Mouse (Mus musculus) spleen, adult 18-20 months (tissue): ENCODE results near the gene Mas1.

Experiments
- DNase-seq, 2 experiments: peaks; one replicate each; pipeline ENCODE4 v3.0.0; 2022; ENCODE audit warnings: mixed read lengths in 2 of 2

Gene Mas1

DNA sequence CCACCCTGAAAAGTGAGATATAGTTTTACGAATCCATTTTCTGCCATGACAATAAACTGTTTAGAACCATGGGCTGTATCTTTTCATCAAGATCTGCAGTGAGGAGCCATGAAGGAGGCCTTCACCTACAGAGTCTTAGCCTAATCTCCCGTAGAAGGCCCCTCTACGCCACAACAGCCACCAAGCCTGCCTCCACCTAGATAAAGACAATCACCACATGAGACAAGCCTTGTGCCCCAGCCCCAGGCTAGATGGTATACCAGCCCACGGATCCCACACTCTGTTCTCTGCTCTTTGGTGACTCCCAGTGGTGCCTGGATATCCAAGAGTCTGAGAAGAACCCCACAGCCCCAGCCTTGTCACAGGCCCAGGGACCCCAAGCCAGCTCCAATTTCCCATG, 52.1 kb downstream of the Mas1 start:
- no peak for DNase-seq

DNA sequence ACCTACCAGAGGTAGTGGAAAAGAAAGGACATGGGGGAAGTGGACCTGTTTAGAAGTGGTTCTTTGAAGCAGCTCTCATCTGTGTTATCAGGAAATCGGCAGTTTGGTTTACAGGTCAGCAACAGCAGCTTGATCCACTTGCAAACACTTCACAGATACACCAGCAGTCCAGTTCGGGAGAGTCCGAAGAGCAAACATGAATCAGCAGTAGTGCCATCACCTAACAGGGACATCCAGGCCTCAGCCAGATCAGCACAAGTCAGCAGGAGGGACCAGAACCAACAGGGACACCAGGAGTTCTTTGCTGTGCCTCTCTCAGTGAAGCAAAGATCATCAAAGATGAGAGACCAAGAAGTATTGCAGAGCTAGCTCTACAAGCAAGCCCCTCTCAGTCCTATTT, 53.4 kb downstream of the Mas1 start:
- DNase-seq: no peak

DNA sequence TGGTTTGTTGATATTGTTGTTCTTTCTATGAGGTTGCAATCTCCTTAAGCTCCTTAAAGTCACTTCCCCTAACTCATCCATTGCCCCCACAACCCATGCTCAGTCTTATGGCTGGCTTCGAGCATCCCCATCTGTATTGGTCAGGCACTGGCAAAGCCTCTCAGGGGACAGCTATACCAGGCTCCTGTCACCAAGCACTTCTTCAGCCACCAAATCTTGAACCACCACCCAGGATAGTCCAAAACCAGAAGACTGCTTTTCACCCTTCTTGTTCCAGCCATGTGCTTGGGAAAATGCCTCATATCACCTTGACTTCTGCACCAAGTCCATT, 57.0 kb downstream of the Mas1 start:
- no peak for DNase-seq

DNA sequence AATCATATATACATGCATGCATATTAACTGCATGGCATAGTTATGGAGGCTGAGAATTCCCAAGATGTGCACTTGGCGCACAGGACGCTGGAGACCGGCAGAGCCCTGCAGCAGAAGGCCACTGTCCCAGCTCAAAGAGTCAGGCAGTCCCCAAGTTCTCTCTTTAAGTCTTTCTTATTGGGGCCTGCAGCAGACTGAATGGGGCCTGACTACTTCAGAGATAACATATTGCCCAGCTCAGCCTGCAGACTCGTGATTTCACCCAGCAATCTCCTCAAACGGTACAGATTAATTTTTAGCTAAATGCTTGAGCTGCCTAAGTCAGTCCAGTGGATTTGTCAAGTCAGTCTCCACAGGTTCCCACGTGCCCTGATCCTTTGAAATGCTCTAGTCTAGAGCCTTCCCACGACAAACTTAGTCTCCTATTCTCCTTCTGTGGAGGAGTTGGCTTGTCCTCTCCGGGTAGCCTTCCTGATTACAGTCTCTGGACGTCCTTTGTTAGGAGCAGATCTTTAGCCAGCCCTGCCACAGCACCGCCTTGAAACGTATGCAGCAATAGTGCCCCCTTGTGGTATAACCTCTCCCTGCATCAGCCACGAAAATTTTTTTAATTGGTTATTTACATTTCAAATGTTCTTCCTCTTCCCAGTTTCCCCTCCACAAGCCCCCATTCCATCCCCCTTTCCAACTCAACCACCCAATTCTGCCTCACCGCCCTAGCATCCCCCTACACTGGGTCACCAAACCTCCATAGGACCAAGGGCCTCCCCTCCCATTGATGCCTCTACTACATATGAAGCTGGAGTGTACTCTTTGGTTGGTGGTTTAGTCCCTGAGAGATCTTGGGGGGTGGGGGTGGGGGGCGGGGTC, 57.6 kb downstream of the Mas1 start:
- DNase-seq: peak; percentile 18 to 54

DNA sequence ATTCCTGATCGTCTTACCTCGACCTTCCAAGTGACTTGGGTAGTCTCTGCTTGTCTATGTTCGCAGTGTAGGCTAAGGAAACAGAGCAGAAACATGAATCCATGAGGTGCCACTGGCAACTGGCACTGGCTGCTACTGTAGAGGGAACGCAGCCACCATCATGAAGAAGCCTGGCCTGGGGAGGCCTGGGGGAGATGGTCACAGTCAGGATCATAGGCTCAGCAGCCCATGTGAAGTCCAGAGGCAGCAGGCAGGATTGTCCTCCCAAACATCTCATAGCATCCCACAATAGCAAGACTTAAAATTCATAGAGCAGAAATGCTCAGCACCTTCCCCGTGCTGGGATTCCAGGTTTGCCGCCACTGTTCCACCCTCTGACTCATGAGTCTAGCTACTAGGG, 59.1 kb downstream of the Mas1 start:
- no peak for DNase-seq

DNA sequence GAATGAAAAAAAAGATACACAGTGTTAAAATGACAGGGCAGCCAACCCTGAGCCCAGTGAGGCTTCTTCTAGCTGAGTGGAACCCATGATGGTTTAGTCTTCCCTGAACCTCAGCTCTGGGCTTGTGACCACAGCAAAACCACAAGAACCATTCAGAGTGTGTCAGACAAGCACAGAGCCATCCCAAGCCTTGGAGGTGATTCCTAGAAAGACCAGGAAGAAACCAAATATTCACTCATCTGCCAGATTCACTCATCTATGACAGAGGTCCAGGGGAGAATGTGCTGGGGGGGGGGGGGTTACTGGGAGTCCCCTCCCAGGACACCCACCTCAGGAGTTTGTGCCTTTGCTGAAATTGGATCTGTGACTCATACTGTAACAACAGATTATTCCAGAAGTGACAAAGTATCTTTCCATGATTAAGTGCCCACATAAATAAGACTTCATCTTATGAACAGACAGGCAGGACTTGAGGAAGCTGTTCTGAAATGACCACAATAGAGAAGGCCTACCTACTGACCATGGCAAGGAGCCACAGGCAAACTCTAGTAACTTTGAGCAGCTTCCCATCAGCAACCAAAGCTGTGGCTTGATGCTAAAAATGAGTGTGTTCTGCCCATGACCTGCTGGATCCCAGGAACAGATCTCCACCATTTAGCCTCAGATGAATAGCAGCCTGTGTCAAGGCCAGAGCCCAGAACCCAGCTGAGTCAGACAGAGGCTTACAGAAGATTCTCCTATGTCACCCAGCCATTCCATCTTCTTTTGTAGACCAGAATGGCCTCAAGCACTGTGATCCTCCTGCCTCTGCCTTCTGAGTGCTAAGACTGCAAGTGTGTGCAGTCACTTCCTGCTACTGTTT, 63.1 kb downstream of the Mas1 start:
- DNase-seq: no peak

DNA sequence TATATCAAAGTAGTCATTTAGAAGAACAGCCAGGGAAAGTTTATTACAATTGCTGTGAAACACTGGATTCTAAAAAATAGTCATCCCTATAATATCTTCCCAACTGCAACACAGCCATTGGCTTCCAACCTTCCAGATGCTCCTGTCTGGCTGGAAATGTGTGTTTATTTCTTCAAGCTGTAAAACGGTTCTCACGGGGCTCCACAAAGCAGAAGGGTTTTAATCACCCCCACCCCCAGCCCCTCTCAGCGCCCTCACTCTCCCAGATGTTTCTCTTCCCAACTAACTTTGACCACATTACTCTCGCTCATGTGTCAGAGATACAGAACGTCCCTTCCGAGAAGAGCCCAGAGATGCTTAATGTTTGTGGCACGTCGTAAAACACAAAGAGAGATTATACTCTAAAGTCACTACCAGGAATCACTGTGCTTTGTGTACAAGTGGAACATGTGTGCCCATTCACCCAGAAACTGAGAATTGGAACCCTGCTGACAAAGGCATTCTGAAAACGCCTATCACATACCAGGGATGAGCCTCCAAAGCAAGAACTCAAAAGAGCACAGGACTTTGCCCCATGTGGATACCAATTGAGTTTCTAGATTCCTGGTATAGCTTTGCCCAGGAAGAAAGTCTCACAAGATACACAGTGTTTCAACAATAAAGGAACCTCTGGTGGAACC, 65.9 kb downstream of the Mas1 start:
- no peak for DNase-seq

DNA sequence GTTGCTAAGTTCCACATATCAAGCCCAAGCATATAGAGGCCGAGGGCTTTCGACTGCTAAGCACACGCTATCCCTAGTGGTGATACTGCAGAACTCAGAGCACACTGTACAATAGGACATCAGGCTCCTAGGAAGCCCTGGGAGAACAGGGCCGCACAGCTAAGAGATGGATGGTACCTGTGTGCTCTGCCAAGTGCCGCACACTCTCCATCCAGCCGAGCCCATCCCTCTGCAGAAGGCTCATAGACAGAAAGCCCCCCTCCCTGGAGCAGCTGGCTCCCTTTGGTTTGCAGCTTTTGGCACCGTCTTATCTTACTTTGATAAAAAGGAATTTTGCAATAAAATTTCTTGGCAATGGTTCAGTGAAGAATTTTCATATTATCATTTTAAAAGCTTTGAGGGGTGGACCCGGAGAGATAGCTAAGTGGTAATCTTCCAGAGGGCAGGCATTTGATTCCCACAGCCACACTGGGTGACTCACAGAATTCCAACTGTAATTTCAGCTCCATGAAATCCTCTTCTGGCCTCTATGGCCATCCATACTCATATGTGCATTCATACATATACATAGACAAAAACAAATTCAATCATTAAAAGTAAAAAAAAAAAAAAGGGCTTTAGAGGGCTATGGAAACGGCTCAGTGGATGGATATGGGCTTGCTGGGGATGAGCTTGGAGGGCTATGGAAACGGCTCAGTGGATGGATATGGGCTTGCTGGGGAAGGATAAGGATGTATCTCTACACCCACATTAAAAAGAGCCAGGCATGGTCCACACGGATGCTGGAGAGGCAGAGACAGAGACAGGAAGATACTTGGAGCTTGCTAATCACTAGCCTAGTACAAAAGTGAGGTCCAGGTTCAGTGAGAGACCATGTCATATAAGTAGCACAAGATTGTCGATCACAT, 68.3 kb downstream of the Mas1 start:
- DNase-seq: no peak

DNA sequence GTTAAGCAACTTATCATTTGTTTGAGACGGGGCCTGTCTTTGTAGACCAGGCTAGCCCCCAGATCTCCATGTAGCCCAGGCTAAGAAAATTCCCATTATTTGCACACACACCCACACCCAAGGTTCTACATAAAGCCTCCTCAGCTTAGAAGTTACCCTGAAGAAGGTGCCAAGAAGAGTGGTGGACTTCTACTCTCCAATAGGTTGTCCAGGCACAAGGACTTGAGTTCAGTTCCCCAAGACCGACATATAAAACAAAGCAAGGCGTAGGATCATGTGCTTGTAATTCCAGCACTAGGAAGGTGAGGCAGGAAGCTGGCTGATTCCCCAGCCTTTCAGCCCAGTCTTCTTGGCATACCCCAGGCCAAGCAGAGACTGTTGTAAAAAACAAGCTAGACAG, 69.4 kb downstream of the Mas1 start:
- no peak for DNase-seq

DNA sequence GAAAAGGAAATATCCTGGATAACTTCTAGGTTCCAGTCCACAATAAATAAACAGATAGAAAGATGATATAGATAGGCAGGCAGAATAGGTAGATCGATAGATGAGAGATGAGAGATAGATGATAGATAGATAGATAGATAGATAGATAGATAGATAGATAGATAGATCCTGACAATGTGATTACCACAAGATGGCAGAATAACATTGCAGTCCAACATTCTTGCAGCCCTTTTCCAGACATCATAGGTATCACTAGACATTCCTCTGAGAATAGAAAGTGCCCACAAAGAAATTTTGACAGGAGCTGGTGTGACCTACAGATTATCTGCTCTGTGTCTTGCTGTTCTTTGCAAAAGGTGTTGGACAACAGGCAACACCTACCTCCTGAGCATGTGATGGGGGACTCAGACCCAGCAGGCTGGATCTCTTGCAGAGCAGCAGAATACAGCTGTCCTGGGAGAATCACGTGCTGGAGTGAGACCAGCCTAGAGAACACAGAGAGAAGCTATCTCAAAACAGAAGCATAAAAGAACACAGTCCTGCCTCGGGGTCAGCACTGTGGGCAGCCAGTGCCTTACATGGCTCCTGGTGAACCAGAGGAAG, 70.4 kb downstream of the Mas1 start:
- no peak for DNase-seq

DNA sequence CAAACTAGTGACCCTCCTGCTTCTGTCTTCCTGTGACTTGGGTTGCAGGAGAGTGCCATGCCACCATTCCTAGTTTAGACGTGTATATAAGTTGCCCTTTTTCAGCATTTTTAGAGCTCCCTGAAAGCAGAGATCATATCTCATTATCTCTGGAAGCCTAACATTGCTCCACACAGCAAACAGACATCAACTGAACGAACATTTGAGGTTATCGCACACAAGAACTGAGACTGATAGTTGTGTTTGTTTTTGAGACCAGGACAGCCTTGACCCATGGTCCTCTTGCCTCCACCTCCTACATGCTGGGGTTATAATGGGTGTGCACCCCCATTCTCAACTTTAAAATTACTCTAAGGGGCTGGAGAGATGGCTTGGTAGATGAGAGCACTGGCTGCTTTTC, 71.3 kb downstream of the Mas1 start:
- DNase-seq: no peak

DNA sequence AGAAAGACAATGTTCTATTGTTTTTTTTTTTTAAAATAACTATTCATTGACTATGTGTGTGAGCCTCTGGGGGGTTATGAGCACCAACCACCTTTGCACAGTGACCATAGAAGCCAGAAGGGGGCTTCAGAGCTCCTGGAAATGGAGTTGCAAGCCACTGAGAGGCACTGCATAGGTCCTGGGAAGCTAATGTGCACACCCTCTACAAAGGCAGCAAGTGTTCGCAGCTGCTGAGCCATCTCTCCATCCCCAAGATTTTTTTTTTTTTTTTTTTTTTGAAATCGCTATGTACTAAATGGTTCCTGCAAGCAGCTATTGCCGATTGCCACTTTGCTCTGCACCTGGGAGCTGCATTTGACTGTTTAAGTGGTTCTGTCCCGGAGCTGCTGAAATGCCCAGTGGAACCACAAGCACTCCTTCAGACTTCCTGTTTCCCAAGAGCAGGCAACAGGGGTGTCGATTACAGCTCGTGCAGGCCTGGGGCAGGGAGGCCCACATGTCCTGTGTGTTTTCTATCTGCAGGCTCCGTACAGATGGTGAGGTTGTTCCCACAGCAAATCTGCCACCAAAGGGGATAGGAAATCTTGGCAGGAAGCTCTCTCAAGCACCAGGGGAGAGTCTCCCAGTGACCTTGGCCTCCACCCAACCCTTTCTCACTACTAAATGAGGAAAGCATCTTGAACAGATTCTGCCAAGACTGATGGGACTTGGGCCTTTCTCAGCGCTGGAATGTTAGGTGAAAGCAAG, 74.1 kb downstream of the Mas1 start:
- DNase-seq: no peak

DNA sequence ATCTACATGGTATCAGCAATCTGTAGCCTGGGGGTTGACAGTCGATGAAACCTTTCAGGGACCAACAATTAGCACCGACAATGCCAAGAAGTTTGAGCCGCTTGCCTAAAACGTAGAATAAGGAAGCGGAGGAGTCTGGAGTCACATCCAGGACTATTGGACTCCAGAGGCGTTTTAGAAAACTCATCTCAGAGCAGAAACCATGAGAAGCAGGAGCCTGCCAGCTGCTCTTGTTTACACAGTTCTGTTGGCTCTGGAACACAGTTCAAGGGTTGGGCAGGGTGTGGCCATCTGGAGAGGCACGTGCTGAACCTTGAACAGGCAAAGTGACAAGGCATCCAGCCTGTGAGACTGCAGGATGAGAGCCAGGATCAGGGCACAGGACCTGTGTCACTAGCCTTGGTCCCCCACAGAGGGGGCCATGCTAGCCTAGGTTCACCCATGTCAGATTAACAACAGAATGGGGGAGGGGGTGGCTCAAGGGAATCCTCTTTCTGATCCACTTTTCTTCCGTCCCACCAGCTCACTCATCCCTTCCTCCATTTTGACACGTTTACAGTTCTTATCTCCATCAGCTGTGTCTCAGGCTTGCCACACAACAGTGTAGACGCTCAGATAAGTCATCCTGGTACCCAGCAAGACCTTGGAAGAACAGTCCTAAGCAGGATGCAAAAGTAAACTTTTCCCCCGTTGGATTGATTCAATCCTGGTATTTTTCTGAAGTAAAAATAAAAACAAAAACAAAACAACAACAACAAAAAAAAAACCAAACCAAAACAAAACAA, 75.3 kb downstream of the Mas1 start:
- DNase-seq: no peak

DNA sequence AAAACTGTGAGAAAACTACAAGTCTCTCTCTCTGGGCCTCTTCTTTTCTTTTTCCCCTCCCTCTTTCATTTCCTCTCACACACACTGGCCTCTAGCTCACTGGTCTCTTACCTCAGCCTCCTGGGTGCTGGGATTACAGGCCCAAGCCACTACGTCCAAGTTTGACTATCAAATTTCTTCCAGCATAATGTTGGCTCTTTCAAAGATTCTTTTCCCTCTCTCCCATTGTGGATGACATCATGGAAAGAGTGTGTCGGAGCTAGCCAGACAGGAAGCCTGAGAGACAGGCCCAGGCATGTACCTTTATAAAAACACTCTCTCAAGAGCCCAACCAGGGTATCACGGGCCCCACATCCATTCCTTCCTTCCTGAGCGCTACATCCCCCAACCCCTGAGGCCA, 76.5 kb downstream of the Mas1 start:
- DNase-seq: no peak

DNA sequence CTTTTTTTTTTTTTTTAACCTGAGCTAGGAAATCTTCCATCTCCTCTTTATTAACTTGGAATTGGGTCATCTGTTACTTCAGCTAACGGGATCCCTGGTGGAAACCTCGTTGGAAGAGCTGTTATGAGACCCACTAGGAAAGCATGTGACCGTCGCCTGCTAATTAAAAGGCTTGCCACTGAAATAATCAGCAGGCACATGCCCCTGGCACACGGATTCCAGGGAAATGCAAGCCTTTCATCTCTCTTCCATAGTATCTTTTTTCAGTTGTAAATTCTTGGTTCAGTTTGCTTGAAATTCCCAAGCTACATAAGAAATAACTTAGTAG, 76.9 kb downstream of the Mas1 start:
- DNase-seq: no peak
